Mouse (Mus musculus): ENCODE data around the gene Gm14085.

Gm14085 gene

DNA sequence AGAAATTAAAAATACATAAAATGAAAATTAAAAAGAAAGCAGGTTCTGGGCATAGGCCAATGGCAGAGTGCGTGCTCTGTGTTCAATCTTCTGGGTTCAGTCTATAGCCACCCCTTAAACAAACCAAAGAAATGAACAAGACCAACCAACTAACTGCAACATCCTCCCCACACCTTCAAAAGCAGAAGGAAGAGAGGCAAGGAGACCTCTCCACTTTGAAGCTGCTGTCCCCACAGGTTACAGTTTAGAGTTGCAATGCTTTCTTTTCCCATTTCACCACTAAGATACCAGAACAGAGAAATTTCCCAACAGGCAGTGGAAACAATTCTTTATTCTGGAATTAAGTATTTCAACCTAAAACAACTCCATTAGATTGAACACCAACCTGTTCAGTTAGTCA lies 77.5 kb downstream of the Gm14085 start:
- DNase-seq = no peak

DNA sequence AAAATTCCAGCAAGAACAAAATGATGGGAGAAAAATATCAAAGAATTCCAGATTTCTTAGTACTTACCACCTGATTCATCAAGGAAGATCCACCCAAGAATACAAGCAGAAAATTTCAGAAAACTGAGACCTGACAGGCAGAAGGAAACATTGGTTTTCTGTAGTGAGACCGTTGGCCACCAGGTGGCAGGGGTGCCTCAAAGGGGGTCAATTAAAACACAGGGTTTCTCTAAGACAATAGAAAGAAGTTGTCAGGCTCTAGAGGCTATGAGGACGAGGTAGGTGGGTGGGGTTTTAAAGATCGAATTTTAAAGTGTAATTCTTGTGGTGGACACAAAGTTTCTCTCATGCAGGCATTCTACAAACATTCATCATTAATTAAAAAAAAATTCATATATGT lies 84.7 kb downstream of the Gm14085 start:
- DNase-seq = no peak

DNA sequence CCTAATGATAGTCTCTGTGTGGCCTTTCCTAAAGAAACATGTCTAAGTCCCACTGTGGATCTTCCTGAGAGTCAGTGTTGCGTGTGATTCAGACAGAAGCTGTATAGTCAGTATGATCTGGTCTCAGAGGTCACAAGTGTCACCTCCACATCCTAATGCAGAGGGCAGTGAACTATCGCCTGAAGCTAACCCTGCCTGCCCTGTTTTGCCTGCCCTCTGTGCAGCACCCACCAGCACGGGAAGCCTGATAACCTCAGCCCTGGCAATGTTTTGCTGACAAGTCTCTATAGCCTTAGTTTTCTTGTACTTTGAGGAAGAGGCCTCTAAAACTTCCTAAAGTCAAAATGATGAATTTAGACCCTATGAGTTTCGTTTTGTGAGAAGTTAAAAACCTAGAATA lies 85.7 kb downstream of the Gm14085 start:
- no peak for DNase-seq

- no peak for DNase-seq
These were observed 86.6 kb downstream of the Gm14085 start for GRCm38 (mm10) chr2:122571326-122571725.

DNA sequence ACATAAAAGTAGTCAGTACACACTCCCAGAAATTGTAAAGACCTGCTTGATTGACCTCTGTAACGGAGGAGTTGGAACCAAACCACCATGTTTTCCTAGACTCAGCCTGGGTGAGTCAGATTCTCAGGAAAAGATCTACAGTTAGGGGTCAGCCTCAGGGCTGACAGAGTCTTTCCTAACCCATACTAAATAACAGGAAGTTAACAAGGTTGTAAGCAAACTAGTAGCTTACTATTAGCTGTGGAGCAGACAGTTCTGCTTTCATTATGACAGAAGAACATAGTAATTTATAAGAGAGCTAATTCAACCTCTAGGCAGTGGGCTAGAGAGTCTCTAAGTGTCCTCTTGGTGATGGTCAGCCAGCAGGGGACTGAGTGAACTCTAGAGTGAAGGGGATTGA lies 87.7 kb downstream of the Gm14085 start:
- DNase-seq = no peak

- DNase-seq = peak; percentile 89
These were observed 90.7 kb downstream of the Gm14085 start for GRCm38 (mm10) chr2:122575470-122575869.

DNA sequence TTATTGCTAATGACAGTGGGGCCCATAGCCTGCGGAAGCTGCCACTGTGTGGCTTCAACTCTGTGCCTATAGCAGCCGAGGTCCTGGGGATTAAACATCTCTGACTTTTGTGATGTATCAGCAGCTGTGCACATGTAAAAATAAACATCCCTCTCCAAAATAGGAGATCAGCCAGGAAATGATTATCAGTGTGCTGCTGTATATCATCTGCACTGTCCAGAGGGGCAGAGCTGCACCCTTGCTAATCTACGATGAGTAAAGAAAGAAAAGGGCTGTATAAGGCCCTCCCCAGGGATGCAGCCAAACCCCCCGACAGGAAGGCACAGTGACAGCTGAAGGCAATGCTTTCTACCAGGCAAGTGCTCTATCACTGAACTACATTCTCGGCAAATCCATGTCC lies 91.6 kb downstream of the Gm14085 start:
- no peak for DNase-seq

GRCm38 (mm10) chr2:122577316-122577715 lies 92.6 kb downstream of the Gm14085 start:
- DNase-seq = no peak
